Mouse (Mus musculus) cerebellum, postnatal 25 days (tissue): ENCODE results near the gene Spice1.

Source experiments
- DNase-seq, 2 experiments: peaks; one replicate each; pipeline ENCODE4 v3.0.0; 2021; ENCODE audit warnings: mixed read lengths in 2 of 2

Spice1 gene

DNA sequence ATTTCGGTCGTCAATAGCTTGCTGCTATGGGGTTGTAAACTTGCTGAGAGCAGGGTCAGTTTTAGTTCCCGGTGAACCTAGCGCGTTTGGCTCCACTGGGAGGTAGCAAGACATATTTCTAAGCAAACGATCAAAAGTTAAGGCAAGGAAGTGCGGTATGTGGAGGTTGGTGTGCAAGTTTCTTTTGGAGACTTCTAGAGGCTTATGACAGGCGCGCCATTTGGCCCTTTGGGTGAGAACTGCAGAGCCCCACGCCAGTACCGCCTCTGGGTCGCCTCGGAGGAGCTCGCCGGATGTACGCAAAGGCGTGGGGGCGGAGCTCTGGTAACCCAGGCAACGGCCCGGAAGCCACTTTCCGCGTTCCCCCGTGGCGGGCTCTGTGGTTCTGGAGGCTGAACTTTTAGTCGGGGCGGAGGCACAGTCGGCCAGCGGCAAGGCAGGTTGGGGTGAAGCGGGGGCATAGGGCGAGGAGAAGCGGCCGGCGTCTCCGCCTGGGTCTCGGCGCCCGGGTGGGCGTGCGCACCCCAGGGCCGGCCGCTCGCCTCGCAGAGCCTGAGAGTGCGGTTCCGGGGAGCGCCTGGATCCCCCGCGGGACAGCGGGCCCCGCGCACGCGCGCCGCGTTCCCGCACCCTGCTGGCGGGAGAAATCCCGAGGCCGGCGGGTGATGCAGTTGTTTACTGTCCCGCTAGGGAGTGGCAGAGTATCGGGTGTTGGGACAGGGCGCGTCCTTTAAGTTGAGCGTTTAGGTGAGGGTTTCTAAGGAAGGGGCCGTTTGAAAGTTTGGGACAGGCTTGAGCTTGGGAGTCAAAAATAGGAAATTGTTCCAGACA, at the start of gene Spice1:
Gene Spice1 (plus strand): TSS at position 51 of the 831 bp plus-strand sequence.
- DNase-seq = peak; percentile 94 to 98

DNA sequence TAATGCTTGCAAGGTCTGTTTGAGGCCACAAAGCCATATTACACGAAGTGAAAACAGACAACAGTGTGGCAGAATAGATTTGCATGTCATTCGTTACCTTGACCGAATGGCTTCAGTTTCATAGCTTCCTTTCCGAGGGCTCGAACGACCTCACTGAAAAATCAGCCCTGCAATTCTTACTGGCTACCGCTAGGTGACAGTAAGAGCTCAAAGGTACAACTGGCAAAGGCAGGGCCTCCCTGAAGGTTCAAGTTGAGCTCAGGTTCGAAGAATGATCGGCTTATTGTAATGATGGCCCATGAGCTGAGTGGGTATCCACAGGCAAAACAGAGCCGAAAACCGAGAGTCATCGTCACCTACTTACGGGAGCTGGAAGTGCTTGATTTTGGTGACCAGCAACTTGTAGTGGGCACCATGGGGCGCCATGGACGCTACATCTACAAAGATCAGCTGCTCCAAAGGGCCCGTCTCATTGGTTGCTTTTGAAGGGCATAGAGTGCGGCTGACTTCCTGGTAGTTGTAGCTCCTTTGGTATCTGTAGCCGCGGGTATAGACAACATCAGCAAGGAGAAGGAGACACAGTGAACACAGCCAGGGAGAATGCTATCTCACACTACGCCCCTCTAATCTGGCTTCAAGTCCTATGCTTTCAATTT, 47.4 kb upstream of the Spice1 start:
- no peak for DNase-seq

DNA sequence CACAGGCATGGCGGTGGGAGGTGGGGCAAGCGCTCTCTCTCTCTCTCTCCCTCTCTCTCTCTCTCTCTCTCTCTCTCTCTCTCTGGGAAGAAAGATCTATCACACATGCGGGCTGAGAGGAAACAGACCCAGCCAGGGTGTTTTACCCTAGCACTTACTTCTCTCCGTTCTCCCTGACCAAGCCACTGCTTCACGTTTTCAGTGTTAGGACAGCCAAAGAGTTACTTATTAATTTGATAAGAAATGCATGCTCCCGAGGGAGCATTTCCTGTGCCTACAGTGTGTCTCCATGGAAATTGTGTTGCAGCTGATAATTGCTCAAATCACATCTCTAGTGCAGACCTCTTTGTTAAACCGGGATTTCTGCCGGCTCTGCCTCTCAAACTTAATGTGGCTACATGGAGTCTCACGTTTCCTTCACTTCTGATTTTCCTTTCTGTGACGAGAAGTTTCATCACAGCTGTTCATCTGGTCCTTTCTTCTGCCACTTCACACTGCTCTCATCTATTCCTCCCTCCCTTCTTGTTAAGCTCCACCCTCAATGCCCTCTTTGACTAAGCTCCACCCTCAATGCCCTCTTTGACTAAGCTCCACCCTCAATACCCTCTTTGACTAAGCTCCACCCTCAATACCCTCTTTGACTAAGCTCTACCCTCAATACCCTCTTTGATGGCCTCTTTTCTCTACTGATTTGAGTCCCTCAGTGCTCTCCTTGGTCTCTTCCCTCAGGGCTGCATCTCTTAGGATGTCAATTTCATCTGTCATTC, 44.6 kb upstream of the Spice1 start:
- no peak for DNase-seq

DNA sequence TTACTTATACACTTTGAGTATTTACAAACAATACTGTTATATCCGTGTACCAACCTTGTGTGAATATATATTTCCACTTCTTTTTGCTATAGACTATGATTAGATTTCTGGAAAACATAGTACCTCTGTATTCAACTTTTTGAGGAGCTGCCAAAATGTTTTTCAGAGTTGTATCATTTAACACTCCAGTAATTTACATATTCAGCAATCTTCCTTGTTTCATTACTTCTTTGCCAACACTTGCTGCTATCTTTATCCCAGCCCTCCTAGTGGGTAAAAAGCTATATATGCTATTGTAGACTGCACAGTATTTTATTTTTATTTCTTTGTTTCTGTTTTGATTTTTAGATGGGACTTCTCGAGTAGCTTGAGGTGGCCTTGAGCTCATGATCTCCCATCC, 43.1 kb upstream of the Spice1 start:
- no peak for DNase-seq

DNA sequence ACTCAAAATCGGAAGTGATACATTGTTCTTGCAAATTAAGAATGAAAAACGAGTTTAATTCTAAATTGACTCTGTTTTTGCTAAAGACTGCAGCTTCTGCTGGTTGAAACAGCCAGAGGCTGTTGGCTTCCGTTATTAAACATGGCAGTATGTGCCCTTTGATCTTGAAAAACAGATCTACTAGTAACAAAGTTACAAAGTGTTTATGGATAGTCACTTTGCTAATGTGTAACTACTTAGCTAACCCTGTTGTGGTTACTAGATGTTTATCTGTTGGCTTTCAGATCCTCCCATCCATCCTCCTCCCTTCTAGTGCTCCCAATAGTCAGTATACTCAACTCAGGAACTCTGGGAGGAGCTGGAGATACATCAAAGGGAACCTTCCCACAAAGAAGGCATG, 41.3 kb upstream of the Spice1 start:
- DNase-seq = no peak

DNA sequence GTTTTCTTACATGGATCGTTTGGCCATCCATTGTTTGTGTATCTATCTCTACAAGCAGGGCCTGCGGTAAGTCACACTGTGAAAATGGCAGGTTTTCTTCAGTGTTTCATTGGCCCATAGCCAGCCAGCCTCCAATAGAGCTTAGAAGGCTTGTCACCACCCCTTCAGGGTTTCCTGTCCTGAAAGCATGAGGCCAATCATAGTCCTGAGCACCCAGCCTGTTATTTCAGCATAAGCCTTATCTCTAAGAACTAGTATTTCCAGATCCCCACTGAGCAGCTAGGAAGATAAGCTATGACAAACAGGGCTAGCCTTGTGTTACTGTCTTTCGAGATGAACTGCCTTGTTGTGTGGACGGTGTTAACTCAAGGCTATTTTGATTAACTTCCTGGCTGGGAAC, 33.5 kb upstream of the Spice1 start:
- peak in 1 of 2 experiments; percentile 31 for DNase-seq

DNA sequence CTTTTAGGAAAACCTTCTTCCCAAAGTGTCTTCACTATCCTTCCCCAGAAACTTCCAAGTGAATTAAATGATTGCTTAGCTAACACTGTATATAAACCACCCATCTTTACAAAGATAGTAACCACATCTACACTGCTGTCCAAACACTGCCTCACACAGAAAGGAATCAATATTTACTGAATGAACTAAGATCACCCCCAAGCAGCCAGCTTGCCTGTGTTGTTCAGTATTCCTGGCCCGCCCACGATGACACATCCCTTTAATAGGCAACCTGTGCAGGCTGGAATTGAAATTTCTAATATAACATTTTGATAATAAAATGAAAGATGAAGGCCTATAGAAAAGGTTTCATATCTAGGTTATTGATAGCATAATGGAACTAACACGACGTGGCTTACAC, 30.6 kb upstream of the Spice1 start:
- no peak for DNase-seq

DNA sequence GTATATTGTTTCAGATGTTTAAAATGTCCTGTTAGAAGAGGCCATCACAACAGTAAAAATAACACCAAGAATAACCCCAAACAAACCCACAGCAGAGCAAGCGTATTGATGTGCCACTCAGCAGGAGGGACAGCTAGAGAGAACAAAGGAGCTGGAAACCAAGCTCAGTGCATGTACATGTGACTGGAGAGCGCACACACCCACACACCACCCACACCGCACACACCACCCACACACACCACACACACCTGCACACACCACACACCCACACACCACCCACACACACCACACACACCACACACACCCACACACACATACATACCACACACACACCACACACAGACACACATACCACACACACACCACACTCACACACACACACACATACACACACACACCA, 26.7 kb upstream of the Spice1 start:
- DNase-seq = no peak

DNA sequence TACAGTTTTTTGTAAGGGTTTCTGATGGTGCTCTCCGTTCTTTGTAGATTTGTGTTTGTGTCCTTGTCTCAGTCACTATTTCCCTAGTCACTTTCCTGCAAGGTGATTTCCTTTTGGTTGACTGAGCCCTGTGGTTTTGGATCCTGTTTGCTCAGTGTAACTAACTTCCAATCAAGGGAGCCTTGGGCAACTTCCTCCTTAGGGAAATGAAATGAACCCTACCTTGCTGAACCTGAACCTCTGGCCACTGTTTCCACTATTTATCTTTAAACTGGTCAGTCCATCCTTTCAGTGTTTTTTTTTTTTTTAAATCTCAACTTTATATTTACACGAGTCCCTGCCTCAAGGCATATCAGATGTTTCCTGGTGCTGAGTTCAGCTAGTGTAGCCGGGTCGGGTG, 18.3 kb upstream of the Spice1 start:
- DNase-seq = no peak

DNA sequence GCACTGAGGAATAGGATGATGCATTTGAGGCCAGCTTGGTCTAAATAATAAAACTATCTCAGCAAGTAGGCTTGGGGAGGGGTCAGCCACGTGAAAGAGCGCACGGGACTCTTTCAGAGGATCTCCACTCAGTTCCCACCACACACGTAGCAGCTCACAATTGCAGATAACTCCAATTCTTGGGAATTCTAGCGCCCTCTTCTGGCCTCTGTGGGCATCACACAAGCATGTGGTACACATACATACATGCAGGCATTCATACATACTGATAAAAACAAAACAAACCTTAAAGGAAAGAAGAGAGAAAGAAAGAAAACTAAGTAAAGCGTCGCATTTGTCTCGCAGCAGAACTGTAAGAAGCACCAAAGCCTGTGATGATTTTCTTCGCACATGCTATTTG, 16.3 kb upstream of the Spice1 start:
- DNase-seq = peak; percentile 20 to 50

DNA sequence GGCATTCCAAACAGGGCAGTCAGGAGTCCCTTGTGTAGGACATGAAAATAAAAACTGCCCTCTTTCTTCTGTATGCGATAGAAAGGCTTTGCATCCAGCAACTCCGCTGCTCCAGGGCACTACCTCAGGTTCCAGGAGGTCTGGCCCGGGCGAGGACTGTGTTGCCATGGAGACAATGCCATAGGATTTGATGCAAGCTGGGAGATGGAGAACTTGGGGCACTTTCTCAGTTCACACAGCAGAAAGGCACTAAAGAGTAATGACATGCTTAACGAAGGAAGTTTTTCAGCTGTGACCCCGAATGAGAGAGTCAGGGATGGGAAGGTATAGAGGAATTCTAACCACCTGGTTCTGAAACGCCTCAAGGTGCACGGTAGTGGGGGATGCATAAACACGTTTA, 15.8 kb upstream of the Spice1 start:
- peak; percentile 48 to 65 for DNase-seq

DNA sequence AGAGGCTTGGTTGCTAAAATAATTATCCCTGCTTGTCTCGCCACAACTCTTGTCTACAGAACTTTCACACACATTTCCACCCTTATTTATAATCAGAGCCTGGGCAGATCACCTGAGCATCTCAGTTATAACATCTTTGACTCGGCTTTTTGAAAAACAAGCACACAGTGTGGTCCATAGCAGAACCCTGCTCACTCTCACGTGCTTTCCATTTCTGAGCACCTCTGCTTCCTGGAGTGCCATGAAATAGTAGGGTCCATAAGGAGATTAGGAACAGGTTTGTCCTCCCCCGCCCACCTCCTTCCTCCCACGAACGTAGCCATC, 15.3 kb upstream of the Spice1 start:
- no peak for DNase-seq

DNA sequence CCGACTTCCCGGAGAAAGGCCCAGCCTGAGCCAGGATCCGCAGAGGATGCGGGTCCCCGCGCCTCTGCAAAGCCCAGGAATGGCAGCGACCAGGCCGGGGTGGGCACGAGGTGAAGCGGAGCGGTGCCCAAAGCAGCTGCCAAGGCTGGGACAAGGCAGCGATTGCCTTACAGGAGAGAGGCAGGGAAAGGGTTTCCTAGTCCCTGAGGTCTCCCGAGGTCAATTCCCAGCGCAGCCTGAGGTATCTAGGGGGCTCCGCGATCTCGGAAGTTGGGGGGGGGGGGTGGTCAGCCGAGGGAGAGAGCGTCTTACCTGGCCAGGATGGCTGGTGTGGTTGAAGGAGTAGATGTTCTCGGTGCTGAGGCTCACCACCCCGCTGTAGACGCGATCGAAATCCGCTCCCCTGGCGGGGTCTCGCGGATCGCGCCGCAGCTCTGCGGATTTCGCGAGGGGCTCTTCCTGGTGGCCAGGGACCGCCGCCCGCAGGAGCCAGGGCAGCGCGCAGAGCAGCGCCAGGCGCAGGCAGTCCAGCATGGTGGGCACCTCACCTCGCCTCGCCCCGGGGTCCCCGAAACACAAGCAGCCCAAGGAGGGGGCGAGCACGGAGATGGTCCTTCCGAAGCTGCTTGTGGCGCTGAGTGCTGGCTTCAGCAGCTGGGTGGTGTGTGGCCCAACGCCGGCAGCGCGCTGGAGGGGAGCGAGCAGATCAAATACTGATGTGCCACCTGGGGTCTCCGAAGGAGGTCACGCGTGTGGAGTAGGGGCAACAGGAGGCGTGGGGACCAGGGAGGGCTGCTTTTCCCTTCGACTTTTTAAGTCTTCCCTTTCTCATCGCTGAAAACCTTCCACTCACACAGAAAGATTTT, 14.7 kb upstream of the Spice1 start:
- DNase-seq = peak; percentile 70 to 75

DNA sequence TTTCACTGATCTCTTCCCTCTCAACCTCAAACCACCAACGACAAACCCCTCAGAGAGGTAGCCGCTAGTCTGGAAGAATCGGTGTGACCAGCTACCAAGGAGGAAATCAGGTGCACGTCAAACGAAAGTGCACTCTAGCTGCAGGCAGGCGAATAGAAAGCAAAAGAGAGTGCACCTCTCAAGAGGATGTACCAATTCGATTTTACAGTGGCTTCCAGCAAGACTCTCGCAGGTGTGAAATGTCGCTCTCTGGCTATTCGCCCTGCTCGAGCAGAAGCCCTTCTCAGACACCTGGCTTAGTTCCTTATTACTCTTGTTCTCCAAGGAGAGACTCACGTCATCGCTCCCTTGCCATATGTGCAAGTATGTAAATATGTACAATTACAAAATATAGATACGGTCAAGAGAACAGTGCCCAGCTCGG, 14.0 kb upstream of the Spice1 start, which contains the start of gene Sidt1:
Gene Sidt1 (minus strand): TSS at position 336 of the 424 bp plus-strand sequence.
- DNase-seq = peak; percentile 77 to 78

DNA sequence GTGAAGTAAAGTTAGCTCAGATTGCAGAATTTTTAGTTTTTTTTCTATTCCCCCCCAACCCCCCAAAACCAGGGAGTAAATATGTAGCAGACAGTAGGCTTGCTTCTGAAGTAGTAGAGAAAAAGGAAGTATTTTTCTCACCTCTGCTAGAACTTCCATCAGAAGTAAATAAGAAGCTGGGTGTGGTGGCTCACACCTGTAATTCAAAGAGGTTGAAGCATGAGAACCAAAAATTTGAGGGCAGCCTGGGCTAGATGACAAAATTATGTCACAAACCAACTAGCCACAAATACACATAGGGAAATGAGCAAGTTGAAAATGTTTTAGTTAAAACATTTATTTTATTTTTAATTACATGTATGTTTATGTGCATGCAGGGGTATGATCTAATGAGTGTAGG, 9.4 kb upstream of the Spice1 start:
- DNase-seq = no peak

DNA sequence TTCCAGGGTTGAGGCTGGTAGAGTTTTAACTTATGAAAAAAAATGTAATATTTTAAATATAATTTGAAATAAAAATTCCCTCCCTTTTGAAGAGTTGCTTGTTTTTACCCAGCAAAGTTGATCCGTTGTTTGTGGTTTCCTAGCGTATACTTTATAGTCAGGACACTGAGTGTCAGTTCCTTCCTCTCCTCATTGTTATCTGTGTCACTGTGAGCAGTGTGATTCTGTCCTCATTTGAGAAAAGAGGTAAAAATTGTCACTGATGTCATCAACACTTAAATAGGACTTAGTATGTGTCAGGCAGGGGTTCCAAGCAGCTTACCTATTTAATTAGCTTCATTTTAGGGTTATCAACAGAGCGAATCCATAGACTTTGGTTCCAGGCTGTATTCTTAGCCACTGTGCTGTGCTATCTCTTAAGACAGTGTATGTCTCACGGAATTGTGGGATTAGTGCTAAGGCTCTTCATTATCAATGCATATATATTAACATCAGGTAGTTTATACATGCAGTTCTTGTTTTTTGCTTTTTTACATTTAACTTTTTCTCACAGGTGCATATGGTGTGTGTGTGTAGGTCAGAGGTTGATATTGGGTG, 3.0 kb downstream of the Spice1 start:
- DNase-seq = no peak

DNA sequence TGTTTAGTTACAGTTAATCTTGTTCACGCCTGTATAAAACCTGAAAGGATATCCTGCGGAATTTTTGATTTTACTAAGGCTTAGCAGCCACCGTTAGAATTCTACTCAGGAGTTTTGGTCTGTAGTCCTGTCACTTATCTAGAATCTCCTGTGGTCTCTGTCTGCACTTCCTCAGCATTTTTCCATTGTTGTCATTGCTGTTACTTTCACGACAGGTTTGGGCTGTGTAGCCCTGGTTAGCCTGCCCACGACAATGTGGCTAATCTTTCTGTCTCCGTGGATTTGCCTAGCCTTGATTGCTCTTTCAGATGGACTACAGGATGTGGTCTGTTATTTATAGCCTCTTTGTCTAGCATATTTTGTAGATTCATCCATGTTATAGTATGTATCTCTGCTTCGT, 9.4 kb downstream of the Spice1 start:
- DNase-seq = no peak

DNA sequence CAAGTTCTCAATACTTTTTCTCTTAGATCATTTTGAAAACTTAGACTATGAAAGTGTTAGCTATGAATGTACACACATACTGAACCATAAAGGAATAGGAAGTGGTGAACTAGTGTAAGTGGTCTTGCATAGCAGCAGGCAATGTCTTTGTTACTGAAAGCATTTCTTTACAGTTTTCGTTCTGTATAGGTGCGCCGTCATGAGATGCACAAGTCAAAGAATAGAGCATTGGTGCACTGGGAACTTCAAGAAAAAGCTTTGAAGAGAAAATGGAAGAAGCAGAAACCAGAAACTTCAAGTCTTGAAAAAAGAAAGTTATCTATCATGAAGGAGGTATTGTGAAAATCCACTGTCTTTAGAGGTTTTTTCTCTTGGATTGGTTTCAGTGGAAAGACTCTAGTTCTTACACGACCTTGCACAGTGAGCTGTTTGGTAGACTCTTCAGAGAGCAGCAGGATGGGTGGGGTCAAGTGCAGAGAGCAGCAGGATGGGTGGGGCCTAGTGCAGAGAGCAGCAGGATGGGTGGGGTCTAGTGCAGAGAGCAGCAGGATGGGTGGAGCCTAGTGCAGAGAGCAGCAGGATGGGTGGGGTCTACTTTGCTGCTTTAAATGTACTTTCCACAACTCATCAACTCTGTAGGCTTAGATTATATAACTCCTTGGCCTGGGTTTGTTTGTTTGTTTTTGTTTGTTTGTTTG, 10.8 kb downstream of the Spice1 start:
- no peak for DNase-seq

DNA sequence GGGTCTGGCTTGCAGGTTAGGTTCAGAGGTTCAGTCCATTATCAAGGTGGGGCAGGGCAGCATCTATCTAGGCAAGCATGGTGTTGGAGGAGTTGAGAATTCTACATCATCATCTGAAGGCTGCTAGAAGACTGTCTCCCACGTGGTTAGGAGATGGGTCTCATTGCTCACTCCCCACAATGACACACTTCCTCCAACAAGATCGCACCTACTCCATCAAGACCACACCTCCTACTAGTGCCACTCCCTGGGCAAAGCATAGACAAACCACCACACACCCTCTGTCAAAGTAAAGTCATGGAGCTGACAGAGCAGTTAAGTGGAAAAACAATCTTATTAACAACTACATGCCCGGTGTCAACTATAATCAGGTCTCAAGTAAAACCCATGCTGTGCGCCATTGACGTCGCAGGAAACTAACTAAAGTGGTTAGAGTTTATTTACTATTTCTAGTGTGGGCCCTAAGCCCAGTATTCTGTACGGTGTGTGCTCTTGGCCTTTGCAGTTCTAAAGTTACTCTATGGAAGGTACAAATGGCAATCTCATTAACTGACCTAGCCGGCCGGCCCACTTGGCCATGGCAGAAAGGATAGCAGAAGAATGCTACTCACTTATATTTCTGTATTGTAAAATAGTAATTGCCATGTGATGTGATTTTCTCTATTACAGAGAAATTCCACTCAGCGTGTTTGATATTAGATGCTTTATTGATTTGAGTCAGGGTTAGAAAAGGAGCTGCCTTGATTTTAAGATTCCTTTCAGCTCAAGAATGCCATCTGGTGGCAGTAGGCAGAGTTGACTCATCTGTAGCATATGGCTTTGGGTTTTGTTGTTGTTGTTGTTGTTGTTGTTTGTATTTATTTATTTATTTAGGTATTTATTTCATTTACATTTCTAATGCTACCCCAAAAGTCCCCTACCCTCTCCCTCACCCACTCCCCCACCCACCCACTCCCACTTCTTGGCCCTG, 15.3 kb downstream of the Spice1 start:
- peak; percentile 41 to 64 for DNase-seq

DNA sequence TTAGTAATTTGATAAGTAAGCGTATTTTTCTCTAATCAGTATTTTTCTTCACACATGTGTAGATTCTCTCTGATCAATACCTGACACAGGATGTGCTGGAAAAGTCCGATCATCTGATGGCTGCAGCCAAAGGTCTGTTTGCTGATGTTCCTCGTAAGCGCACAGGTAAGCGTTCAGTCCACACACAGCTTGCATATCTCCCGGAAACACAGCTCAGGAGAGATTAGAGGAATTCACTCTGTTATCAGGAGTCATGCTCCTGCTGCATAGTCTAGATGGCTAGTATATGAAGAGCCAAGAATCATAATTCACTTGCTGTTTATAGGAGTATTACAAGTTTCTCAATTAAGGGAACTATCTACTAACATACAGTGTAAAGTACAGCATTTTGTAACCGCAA, 18.6 kb downstream of the Spice1 start:
- DNase-seq = no peak
